Mouse (Mus musculus) ES-Bruce4 (cell line): ENCODE measurements around the gene Gm128. TPM values are rescaled to one million over a fixed set of nuclear protein-coding genes. Genes with fewer than 3 reads are reported as not detected.

Experiments used
- H3K27ac ChIP-seq: 2 replicates; pipeline ENCODE4 v1.5.1; 2012; ENCODE audit warnings: low read length, inconsistent platforms; ENCODE audit not compliant: insufficient read depth
- H3K27me3 ChIP-seq: 2 replicates; pipeline ENCODE4 v1.6.1; 2012; ENCODE audit warnings: mild to moderate bottlenecking, low read length, inconsistent platforms; ENCODE audit not compliant: control insufficient read depth, poor library complexity, insufficient read depth, severe bottlenecking
- H3K36me3 ChIP-seq: 2 replicates; pipeline ENCODE4 v1.6.1; 2012; ENCODE audit warnings: inconsistent platforms, mild to moderate bottlenecking, low read length, moderate library complexity; ENCODE audit not compliant: control insufficient read depth, poor library complexity, insufficient read depth, severe bottlenecking
- H3K4me1 ChIP-seq: one replicate; pipeline ENCODE4 v1.8.1; 2011; ENCODE audit warnings: low read length; ENCODE audit not compliant: control insufficient read depth, insufficient read depth
- H3K4me3 ChIP-seq: 2 replicates; pipeline ENCODE4 v1.5.1; 2011; ENCODE audit warnings: low read depth, mild to moderate bottlenecking, low read length
- H3K9ac ChIP-seq: 2 replicates; pipeline ENCODE4 v1.6.1; 2012; ENCODE audit warnings: low read depth, mild to moderate bottlenecking, inconsistent platforms; ENCODE audit not compliant: poor library complexity, severe bottlenecking
- H3K9me3 ChIP-seq: replicated peaks from 2 replicates; pipeline ENCODE4 v1.6.1; 2012; ENCODE audit warnings: mild to moderate bottlenecking, low read length, inconsistent platforms; ENCODE audit not compliant: control insufficient read depth, poor library complexity, insufficient read depth, severe bottlenecking
- CTCF ChIP-seq: IDR thresholded peaks from one replicate; pipeline ENCODE4 v1.8.1; 2011; ENCODE audit warnings: low read depth, low read length
- EP300 ChIP-seq: IDR thresholded peaks from 2 replicates; pipeline ENCODE4 v1.6.1; 2011; ENCODE audit warnings: low read depth, low read length; ENCODE audit not compliant: insufficient read depth
- POLR2A ChIP-seq: IDR thresholded peaks from one replicate; pipeline ENCODE4 v1.8.1; 2011; ENCODE audit warnings: low read length; ENCODE audit not compliant: insufficient read depth
- polyA plus RNA-seq: library from polyadenylated mRNA; stranded (reverse); fragments of >200 nt; gene quantifications from 2 replicates; pipeline ENCODE4 v1.2.4, GENCODE M21; 2011; ENCODE audit warnings: low read depth; ENCODE audit not compliant: missing spikeins, insufficient read depth, insufficient read length

The Gm128 gene
- polyA plus RNA-seq, 1 experiment: 1.2 TPM

- no peak overlapping the region for H3K4me3 ChIP-seq
- no peaks in the 10 kb centered on the region for H3K4me1 ChIP-seq
- peaks cover 17% of the 10 kb centered on the region for H3K36me3 ChIP-seq
- no peak overlapping the region for H3K27ac ChIP-seq
- H3K9ac ChIP-seq: no peak overlapping the region
- no peaks in the 10 kb centered on the region for H3K27me3 ChIP-seq
- TF ChIP-seq POLR2A: no peak
- no peak for TF ChIP-seq CTCF
- TF ChIP-seq EP300: no peak
- no peaks in the 10 kb centered on the region for H3K9me3 ChIP-seq
Measured at GRCm38 (mm10) chr3:95210585-95210984, 30.8 kb downstream of the Gm128 start.

- Histone ChIP-seq H3K9ac (no peak overlapping the region), H3K4me1 (no peaks in the 10 kb centered on the region), H3K36me3 (peaks cover 24% of the 10 kb centered on the region), H3K4me3 (no peak overlapping the region), H3K27ac (no peak overlapping the region), H3K27me3 (no peaks in the 10 kb centered on the region), H3K9me3 (no peaks in the 10 kb centered on the region)
- TF ChIP-seq EP300: no peak
- no peak for TF ChIP-seq POLR2A
- TF ChIP-seq CTCF: no peak
Measured at GRCm38 (mm10) chr3:95208286-95208685, 33.1 kb downstream of the Gm128 start.

DNA sequence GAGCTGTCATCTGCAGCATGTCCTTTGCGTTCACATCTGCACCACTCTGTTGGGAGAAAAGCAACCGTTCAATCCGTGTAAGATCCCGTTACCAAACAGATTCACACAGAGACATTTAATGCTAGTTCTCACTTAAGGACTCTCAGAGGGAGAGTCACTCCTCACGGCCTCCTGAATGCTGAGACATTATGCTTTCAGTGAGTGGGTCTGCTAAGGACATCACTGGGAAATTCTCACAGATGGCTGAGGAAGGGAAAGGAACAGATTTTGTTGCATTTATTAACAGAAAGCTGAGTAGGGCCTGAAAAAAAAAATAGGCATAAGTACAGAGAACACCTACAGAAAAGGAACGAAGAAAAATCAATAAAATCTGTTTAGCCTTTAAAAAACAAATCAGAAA, 37.5 kb downstream of the Gm128 start:
- Histone ChIP-seq H3K4me1 (no peaks in the 10 kb centered on the region), H3K9ac (no peak overlapping the region), H3K9me3 (no peaks in the 10 kb centered on the region), H3K27ac (no peak overlapping the region), H3K36me3 (peaks cover 43% of the 10 kb centered on the region), H3K27me3 (no peaks in the 10 kb centered on the region), H3K4me3 (no peak overlapping the region)
- TF ChIP-seq CTCF: no peak
- TF ChIP-seq POLR2A: no peak

DNA sequence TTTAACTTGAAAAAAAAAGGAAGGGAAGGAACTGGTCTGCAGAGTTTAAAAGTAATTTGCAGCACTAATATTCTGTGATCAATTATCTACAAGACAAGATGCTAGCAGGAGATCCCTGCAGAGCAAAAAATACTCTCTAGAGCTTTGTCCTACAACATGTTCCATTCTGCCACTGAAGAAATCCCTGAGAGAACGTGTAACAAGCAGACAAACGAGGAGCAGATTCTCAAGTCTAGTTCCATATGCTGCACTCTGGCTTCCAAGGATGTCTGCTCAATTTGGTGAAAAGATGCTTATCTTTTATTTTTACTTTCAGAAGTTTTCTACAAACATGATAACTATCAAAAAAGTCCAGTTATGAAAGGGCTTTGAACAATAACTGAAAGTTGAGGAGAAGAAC, 40.8 kb downstream of the Gm128 start:
- no peak overlapping the region for H3K4me3 ChIP-seq
- TF ChIP-seq CTCF (no peak), POLR2A (no peak), EP300 (no peak)
- no peaks in the 10 kb centered on the region for H3K4me1 ChIP-seq
- no peak overlapping the region for H3K27ac ChIP-seq
- peaks cover 46% of the 10 kb centered on the region for H3K36me3 ChIP-seq
- no peak overlapping the region for H3K9ac ChIP-seq
- H3K9me3 ChIP-seq: no peaks in the 10 kb centered on the region
- no peaks in the 10 kb centered on the region for H3K27me3 ChIP-seq

GRCm38 (mm10) chr3:95200132-95200531, 41.3 kb downstream of the Gm128 start:
- TF ChIP-seq POLR2A: no peak
- TF ChIP-seq EP300: no peak
- TF ChIP-seq CTCF: no peak
- Histone ChIP-seq H3K9me3 (no peaks in the 10 kb centered on the region), H3K4me1 (no peaks in the 10 kb centered on the region), H3K9ac (no peak overlapping the region), H3K27me3 (no peaks in the 10 kb centered on the region), H3K36me3 (peaks cover 43% of the 10 kb centered on the region), H3K4me3 (no peak overlapping the region), H3K27ac (no peak overlapping the region)

DNA sequence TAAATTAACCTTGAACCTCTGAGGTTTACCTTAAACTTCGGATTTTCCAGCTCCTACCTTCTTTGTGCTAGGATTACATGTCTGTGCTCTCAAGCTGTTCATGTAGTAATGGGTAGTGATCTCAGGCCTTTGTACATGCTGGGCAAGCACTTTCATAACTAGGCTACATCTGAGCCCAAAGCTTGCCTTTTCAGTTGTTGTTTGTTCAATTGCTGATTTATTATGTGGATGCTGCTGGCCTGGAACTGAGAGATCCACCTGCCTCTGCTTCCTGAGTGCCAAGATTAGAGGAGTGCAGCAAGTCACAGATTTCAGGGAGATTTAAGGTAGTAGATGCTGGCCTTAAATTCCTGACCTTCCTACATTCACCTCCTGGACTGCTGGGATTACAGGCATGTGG, 42.3 kb downstream of the Gm128 start:
- H3K4me1 ChIP-seq: no peaks in the 10 kb centered on the region
- H3K4me3 ChIP-seq: no peak overlapping the region
- no peak overlapping the region for H3K27ac ChIP-seq
- H3K9ac ChIP-seq: no peak overlapping the region
- peaks cover 35% of the 10 kb centered on the region for H3K36me3 ChIP-seq
- H3K27me3 ChIP-seq: no peaks in the 10 kb centered on the region
- no peaks in the 10 kb centered on the region for H3K9me3 ChIP-seq
- TF ChIP-seq CTCF (no peak), EP300 (no peak), POLR2A (no peak)
